Mouse (Mus musculus) embryonic facial prominence, embryonic 14.5 days (tissue): Measurements from ENCODE around the gene Sgcg. TPM values are rescaled to one million over a fixed set of nuclear protein-coding genes. Genes with fewer than 3 reads are reported as not detected.

Source experiments
- ATAC-seq: fragments of 200-750 bp; cut with Nextera tagmentation; 2 replicates; pipeline ENCODE4 v1.8.0; 2017; ENCODE audit warnings: low read depth, moderate number of reproducible peaks, moderate TSS enrichment
- DNase-seq: peaks from one replicate; pipeline ENCODE4 v3.0.0-alpha.2; 2015; ENCODE audit warnings: low spot score
- H3K27ac ChIP-seq: fragments of 300-500 bp; sonication (generic); replicated peaks from 2 replicates; pipeline ENCODE4 v1.5.1; 2014; ENCODE audit warnings: low read depth, mild to moderate bottlenecking, low read length, moderate library complexity
- H3K27me3 ChIP-seq: fragments of 300-500 bp; sonication (generic); replicated peaks from 2 replicates; pipeline ENCODE4 v1.6.1; 2014; ENCODE audit warnings: low read length; ENCODE audit not compliant: control insufficient read depth, insufficient read depth
- H3K36me3 ChIP-seq: fragments of 300-500 bp; sonication (generic); 2 replicates; pipeline ENCODE4 v1.6.1; 2014; ENCODE audit warnings: low read length, mixed read lengths; ENCODE audit not compliant: control insufficient read depth, insufficient read depth
- H3K4me1 ChIP-seq: fragments of 300-500 bp; sonication (generic); 2 replicates; pipeline ENCODE4 v1.6.1; 2014; ENCODE audit warnings: antibody characterized with exemption, low read length; ENCODE audit not compliant: control insufficient read depth, insufficient read depth
- H3K4me2 ChIP-seq: fragments of 300-500 bp; sonication (generic); 2 replicates; pipeline ENCODE4 v1.6.1; 2014; ENCODE audit warnings: low read depth, mild to moderate bottlenecking, low read length, moderate library complexity, mixed read lengths
- H3K4me3 ChIP-seq: fragments of 300-500 bp; sonication (generic); 2 replicates; pipeline ENCODE4 v1.5.1; 2014; ENCODE audit warnings: low read depth, mild to moderate bottlenecking, low read length
- H3K9ac ChIP-seq: fragments of 300-500 bp; sonication (generic); 2 replicates; pipeline ENCODE4 v1.6.1; 2014; ENCODE audit warnings: low read depth, mild to moderate bottlenecking, low read length, moderate library complexity, mixed read lengths
- H3K9me3 ChIP-seq: fragments of 300-500 bp; sonication (generic); 2 replicates; pipeline ENCODE4 v1.6.1; 2016; ENCODE audit warnings: low read length; ENCODE audit not compliant: control insufficient read depth
- WGBS: fragments of 180-500 bp; shearing (Covaris S2); extraction: QIAGEN DNeasy Blood & Tissue Kit; methylation state at CpG from one replicate; pipeline ENCODE4 v1.1.7; 2014; 5-methylcytosine and 5-hydroxymethylcytosine counted together
- polyA plus RNA-seq: library from polyadenylated mRNA; unstranded; fragments of >200 nt; fragmentation: Nextera tagmentation; extraction: Ambion mirVana; gene quantifications from 2 replicates; pipeline ENCODE4 v1.2.1, GENCODE M21; 2014

The Sgcg gene
- polyA plus RNA-seq, 1 experiment from 2014 or later: 33.9 TPM

DNA sequence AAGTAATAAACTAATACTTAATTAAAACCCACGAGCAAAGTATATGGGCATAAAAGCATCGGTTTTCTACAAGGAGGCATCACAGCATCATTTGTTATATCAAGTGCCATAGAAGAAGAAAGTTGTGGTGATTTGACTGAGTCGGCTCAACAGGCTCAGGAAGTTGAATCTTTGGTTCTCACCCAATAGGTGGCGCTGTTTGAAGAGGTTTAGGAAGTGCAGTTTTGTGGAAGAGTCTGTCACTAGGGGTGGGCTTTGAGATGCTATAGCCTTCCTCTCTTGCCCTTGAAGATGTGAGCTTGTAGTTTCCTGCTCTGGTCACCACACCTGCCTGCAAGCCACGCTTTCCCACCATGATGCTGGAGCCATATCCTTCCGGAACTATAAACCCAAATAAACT, 15.7 kb downstream of the Sgcg start:
- Histone ChIP-seq H3K9me3 (peaks cover 5% of the 10 kb centered on the region; the same call in 1 of the 2 replicates), H3K9ac (no peak overlapping the region), H3K27me3 (no peaks in the 10 kb centered on the region), H3K4me2 (no peak overlapping the region), H3K27ac (no peak overlapping the region), H3K4me1 (no peaks in the 10 kb centered on the region), H3K4me3 (no peak overlapping the region), H3K36me3 (no peaks in the 10 kb centered on the region)
- DNase-seq: peak; percentile 16
- 41% methylated on average over 6 of the region's 6 CpGs for WGBS
- ATAC-seq: no peak

DNA sequence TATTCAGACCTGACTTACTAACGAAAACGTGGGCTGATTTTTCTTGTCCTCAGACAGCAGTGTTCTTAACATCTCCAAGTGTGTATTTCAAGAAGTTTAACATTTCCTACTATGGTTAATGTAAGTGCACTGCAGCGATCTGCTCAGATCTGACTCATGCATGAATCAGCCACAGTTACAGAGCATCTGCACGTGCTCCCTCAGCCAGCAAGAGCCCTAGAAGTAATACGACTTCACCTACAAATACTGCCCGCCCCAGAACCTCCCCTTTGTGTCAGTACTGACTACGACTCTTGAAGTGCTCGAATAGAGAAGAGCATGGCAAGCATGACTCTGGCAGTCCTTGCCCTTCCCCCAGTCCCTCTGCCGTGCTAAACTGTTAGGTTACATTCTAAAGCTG, 19.5 kb downstream of the Sgcg start:
- Histone ChIP-seq H3K4me1 (no peaks in the 10 kb centered on the region), H3K9me3 (no peaks in the 10 kb centered on the region), H3K27me3 (no peaks in the 10 kb centered on the region), H3K4me2 (no peak overlapping the region), H3K36me3 (no peaks in the 10 kb centered on the region), H3K9ac (no peak overlapping the region), H3K27ac (no peak overlapping the region), H3K4me3 (no peak overlapping the region)
- WGBS: 68% methylated on average over 9 of the region's 9 CpGs
- DNase-seq (no peak), ATAC-seq (no peak)

DNA sequence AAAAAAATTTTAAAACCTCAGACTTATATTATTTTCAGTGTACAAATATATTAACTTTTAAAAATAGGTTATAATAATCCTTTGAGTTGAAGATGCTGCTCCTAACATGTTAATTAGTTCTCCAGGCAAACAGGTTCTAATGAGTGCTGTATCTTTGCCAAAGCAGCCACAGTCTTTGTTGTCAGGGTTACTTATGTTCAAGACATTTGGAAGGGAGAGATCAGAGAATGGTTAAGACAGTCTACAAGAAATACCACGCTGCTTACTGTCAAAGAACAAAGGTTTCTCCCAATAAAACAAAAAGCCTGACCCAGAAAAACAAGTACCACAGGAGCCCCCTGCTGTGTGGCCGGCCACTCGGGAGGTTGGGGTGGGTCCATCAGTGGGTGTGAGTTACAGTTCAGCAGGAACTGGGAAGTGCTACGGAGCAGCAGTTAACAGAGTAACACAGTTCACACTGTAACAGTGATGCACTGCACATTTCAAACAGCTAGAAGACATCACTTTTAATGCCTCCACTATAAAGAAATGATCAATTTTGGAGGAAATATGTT, 21.1 kb downstream of the Sgcg start:
- H3K9me3 ChIP-seq: no peaks in the 10 kb centered on the region
- ATAC-seq (no peak), DNase-seq (peak; percentile 4)
- H3K4me2 ChIP-seq: no peak overlapping the region
- no peaks in the 10 kb centered on the region for H3K27me3 ChIP-seq
- no peak overlapping the region for H3K9ac ChIP-seq
- H3K4me1 ChIP-seq: no peaks in the 10 kb centered on the region
- WGBS: 36% methylated on average over 4 of the region's 4 CpGs
- H3K36me3 ChIP-seq: no peaks in the 10 kb centered on the region
- H3K27ac ChIP-seq: no peak overlapping the region
- H3K4me3 ChIP-seq: no peak overlapping the region

DNA sequence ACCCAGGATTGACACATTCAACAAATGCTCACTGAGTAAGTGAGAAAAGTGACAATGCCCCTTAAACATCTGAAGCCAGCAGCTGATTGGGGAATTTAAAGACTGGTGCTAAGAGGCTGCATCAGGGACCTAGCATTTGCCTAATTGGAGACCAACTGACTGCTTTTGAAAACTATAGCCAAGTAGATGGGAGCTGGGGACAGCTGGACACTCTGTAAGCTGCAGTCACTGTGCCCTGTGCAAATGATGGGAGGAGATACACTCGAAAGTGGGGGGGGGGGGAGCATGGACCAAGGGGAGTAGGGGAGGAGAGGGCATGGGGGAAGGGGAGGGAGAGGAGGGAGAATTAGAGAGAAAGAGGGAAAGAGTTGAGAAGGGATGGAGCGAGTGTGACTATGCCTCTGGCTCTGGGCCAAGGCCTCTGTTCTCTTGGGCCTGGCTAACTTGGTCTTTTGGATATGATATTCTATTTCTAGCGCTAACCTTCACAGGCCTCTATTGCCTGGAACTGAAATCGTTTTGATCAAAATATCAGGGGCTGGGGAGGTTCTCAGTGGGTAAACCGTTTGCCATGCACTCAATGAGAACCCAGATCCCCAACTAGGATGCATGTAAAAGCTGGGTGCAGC, 22.3 kb downstream of the Sgcg start:
- peak; percentile 24 for DNase-seq
- H3K4me2 ChIP-seq: no peak overlapping the region
- H3K36me3 ChIP-seq: no peaks in the 10 kb centered on the region
- no peak overlapping the region for H3K9ac ChIP-seq
- H3K27ac ChIP-seq: no peak overlapping the region
- H3K4me1 ChIP-seq: no peaks in the 10 kb centered on the region
- no peaks in the 10 kb centered on the region for H3K9me3 ChIP-seq
- H3K4me3 ChIP-seq: no peak overlapping the region
- no peak for ATAC-seq
- WGBS: 44% methylated on average over 5 of the region's 5 CpGs
- H3K27me3 ChIP-seq: no peaks in the 10 kb centered on the region

DNA sequence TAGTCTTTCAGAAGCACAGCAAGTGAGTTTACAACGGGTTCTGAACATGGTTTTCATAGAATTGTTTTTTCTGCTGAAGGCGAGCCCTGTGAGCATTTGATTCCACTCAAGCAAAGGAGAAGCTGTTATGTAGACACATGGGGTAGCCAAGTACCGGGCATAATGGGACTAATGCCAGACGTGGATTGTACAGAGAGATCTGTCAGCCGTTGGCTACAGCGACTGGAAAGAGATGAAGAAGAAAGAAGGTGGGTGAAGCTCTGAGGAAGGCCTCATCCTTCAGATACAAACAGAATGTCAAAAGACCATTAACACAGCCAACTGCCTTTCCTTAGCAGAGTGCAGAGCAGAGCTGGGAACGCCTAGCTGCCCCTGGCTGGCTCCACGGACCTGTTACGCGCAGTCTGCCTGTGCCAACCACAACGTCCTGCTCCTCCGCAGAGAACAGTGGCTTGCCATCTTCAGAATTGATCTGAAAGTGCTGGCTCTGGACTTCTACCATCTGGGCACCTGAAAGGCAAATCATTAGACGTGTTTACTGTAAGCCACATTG, 26.2 kb downstream of the Sgcg start:
- Histone ChIP-seq H3K4me2 (no peak overlapping the region), H3K4me3 (no peak overlapping the region), H3K9me3 (no peaks in the 10 kb centered on the region), H3K27me3 (no peaks in the 10 kb centered on the region), H3K27ac (no peak overlapping the region), H3K4me1 (no peaks in the 10 kb centered on the region), H3K9ac (no peak overlapping the region), H3K36me3 (no peaks in the 10 kb centered on the region)
- DNase-seq (no peak), ATAC-seq (no peak)
- 78% methylated on average over 13 of the region's 13 CpGs for WGBS

DNA sequence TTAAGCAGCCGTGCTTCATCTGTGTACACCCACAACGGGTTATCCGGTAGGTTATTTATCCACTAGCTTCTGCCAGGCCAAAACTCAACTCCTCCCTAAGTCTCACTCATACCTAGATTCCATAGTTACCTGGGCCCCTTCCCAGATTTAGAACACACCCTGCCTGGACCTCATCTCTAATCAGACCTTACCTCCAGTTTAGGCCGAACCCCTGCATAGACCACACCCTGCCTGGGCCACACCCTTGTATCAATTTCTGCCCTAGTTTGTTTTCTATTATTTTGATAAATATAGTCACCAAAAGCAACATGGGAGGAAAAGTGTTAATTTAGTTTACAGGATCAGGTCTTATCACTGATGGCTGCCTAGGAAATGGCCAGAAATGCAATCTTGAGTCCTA, 28.1 kb downstream of the Sgcg start:
- ATAC-seq (no peak), DNase-seq (no peak)
- no peaks in the 10 kb centered on the region for H3K4me1 ChIP-seq
- H3K27ac ChIP-seq: no peak overlapping the region
- WGBS: 91% methylated on average over 4 of the region's 4 CpGs
- no peaks in the 10 kb centered on the region for H3K9me3 ChIP-seq
- no peak overlapping the region for H3K4me3 ChIP-seq
- no peak overlapping the region for H3K4me2 ChIP-seq
- H3K36me3 ChIP-seq: no peaks in the 10 kb centered on the region
- no peak overlapping the region for H3K9ac ChIP-seq
- no peaks in the 10 kb centered on the region for H3K27me3 ChIP-seq

DNA sequence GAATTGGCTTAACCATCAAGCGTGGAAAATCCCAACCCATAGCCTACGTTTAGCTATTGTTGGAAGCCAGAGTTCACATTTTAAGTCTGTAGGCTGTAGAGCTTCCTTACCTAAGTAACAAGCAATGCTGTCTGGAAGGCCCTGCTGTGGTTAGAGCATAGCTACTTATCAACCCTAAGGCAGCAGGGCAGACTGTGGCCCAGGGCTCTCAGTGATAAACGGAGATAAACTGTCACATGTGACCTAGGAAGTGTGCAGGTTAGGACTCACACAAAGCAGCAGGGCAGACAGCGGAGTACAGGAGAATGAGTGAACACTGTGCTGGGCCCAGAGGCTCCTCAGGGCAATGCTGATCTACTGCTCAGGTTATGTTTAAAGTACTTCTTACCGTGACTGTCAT, 28.5 kb downstream of the Sgcg start:
- H3K4me3 ChIP-seq: no peak overlapping the region
- WGBS: 82% methylated on average over 5 of the region's 5 CpGs
- H3K27me3 ChIP-seq: no peaks in the 10 kb centered on the region
- no peaks in the 10 kb centered on the region for H3K4me1 ChIP-seq
- H3K27ac ChIP-seq: no peak overlapping the region
- no peaks in the 10 kb centered on the region for H3K9me3 ChIP-seq
- H3K4me2 ChIP-seq: no peak overlapping the region
- no peak for ATAC-seq
- H3K9ac ChIP-seq: no peak overlapping the region
- H3K36me3 ChIP-seq: no peaks in the 10 kb centered on the region
- no peak for DNase-seq

DNA sequence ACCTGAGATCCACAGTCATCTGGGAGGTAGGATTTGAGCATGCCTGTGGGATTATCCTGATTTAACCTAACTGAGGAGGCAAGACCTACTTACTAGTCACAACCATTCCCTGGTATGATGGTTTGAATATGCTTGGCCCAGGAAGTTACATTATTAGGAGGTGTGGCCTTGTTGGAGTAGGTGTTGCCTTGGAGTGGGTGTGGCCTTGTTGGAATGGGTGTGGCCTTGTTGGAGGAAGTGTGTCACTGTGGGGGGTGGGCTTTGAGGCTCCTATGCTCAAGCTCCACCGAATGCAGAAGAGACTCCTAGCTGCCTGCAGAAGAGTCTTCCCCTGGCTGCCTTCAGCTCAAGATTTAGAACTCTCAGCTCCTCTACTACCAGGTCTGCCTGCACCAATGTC, 32.1 kb downstream of the Sgcg start:
- Histone ChIP-seq H3K36me3 (no peaks in the 10 kb centered on the region), H3K9me3 (no peaks in the 10 kb centered on the region), H3K4me1 (peaks cover 10% of the 10 kb centered on the region; the same call in 1 of the 2 replicates), H3K27ac (no peak overlapping the region), H3K27me3 (no peaks in the 10 kb centered on the region), H3K4me2 (no peak overlapping the region), H3K4me3 (no peak overlapping the region), H3K9ac (no peak overlapping the region)
- ATAC-seq (no peak), DNase-seq (no peak)
- 63% methylated on average over 1 of the region's 1 CpGs for WGBS
